Mouse (Mus musculus) gastrocnemius, adult 8-10 months (tissue): ENCODE results near the gene Rap1gap. TPM values are rescaled to one million over a fixed set of nuclear protein-coding genes. Genes with fewer than 3 reads are reported as not detected.
A peak's percentile ranks its signal among the peaks of the same experiment; 100 is the strongest.

ENCODE experiments used
- DNase-seq, 2 experiments: peaks; one replicate each; pipeline ENCODE4 v3.0.0; 2022; ENCODE audit warnings: low spot score in 2 of 2
- total RNA-seq, 4 experiments: library from RNA; stranded (reverse); gene quantifications; 2 replicates each; pipeline ENCODE4 v1.2.4; 2022

Gene Rap1gap
- total RNA-seq, 4 experiments from 2014 or later, result 6.1 to 10.2 (median 6.6) TPM

GRCm38 (mm10) chr4:137721563-137721962, 57.0 kb downstream of the Rap1gap start:
- DNase-seq, result no peak

DNA sequence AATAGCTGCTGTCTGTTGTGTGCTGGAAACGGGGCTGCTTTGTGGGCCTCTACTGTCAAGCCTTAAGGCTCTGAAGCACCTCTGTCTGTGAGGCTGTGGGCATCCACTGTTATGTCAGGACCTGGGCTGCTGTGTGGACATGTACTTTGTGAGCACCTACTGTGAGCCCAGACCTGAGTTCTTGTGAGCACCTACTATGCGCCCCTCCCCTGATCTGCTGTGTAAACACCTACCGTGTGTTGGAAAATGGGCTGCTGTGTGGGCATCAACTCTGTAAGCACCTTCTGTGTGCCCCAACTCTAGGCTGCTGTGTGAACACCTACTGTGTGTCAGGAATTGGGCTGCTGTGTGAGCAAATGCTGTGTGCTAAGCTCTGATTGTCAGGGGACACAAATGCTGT, 57.7 kb downstream of the Rap1gap start:
- DNase-seq, result no peak

DNA sequence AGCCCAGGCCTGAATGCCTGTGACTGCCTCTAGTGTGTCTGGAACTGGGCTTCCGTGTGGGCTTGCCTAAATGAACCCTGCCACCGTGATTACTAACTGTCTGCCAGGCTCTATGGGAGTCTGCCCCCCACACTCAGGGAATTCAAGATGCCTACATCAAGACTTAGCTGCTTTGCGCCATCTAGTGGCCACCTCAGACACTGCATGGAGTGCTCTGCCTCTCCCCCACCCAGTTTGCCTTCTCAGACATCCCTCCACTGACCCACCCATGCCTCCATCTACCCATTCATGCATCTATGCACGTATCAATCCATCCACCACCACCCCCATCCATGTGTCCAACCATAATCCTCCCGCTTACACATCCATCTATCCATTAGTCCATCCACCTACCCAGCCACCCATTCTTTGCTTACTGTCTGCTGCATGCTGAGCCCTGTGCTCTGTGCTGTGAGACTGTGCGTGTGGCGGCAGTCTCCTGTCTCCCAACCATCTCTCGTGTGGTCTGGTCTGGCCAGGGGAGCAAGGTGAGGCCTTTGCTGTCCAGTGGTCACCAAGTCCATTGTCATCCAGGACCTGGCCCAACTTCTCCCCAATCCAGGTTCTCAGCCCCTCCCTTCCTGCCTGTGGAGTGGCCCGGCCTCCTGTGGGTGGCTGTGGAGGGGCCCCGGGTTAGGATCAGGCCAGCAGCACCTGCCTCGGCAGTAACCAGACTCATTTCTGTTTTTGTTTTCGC, 58.3 kb downstream of the Rap1gap start:
- peak; percentile 37 to 58 for DNase-seq

GRCm38 (mm10) chr4:137723527-137723926, 59.0 kb downstream of the Rap1gap start:
- no peak for DNase-seq

- DNase-seq, result peak; percentile 46 to 62
These were observed 59.7 kb downstream of the Rap1gap start for GRCm38 (mm10) chr4:137724212-137724611.

- peak; percentile 78 to 83 for DNase-seq
These were observed 60.2 kb downstream of the Rap1gap start for GRCm38 (mm10) chr4:137724766-137725165.

DNA sequence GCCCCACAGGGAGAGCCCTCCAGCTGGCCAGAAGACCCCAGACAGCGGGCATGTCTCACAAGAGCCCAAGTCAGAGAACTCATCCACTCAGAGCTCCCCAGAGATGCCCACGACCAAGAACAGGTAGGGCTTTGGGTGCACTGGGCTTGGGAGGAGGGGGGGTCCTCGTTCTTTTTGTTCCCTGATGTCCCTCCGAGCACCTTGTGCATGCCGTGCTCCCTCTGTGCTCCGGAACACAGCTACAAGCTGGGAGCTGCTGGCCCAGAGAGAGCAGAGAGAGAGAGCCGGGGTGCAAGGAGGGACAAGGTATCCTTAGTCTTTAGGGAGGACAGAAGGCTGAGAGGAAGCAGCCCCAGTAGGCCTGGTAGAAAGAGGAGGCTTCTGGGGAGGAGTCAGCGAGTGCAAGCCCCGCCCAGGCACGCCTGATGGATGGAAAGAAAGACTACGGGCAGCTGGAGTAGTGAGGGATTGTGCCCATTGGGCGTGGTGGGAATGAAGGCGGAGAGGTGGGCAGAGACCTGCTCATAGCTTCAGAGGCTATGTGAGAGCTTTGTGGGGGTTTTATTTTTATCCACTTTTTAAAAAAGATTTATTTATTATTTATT, 61.1 kb downstream of the Rap1gap start:
- no peak for DNase-seq

GRCm38 (mm10) chr4:137726739-137727505, 62.4 kb downstream of the Rap1gap start:
- DNase-seq, result no peak

DNA sequence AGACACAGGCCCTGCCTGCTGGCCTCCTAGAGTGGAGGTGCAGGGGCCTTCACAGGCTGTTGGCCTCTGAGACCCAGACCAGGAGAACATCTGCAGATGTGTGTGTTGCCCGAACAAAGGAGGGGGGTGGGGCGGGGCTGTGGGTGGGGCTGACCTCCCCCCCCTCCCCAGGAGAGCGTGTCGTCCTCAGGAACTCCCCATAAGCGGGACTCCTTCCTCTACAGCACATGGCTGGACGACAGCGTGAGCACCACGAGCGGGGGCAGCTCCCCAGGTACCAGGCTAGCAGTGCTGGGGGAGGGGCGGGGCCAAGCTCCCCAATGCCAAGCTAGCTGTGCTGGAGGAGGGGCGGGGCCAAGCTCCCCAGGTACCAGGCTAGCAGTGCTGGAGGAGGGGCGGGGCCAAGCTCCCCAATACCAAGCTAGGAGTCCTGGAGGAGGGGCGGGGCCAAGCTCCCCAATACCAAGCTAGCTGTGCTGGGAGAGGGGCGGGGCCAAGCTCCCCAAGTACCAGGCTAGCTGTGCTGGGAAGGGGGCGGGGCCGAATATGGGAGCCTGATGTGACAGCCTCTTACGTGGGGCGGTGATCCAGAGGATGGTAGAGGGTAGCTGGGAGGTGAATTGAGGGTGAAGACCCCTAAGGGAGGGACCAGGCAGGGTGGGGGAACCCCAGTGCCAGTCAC, 63.1 kb downstream of the Rap1gap start:
- no peak for DNase-seq

DNA sequence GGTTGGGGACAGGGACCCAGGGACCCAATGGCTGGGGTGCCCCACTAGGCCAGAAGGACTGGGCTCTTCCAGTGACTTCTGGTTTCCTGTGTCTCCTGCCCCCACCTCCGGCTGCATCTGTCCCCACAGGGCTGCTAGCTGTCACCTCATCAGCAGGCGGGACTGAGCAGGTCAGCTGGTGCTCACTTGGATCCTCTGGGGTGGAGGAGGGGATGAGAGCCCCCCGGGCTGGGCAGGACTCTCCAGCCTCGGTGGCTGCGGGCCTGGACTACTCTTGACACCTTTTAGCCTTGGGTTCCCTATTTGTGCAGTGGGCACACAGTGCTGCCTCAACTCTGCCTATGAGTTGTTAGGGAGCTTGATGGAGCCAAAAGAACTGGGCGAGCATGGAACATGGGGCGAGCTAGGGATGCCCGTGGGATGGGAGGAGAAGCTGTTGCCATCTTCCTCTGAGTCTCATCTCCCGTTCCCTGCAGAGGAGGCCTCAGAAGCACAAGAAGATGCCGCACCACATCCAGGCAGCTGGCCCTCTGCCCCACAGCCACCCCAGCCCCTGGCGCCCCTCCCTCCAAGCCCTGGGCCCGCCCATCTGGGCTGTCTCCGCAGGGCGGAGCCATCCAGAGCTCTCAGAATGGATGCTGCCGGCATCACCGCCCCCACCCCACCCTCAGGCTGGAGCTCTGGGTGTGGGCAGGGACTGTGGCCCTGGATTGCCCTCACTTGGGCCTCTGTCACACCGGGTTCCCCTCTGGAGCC, 64.1 kb downstream of the Rap1gap start:
- DNase-seq, result no peak

- DNase-seq, result no peak
These were observed 64.8 kb downstream of the Rap1gap start for GRCm38 (mm10) chr4:137729155-137729855.

- peak; percentile 74 to 77 for DNase-seq
These were observed 65.6 kb downstream of the Rap1gap start for GRCm38 (mm10) chr4:137730134-137730533.

- DNase-seq, result no peak
These were observed 66.2 kb downstream of the Rap1gap start for GRCm38 (mm10) chr4:137730757-137731156.

- no peak for DNase-seq
These were observed 67.4 kb downstream of the Rap1gap start for GRCm38 (mm10) chr4:137731891-137732290.

- DNase-seq, result no peak
These were observed 67.8 kb downstream of the Rap1gap start for GRCm38 (mm10) chr4:137732361-137732760.

GRCm38 (mm10) chr4:137732962-137733361, 68.4 kb downstream of the Rap1gap start:
- no peak for DNase-seq

- no peak for DNase-seq
These were observed 68.9 kb downstream of the Rap1gap start for GRCm38 (mm10) chr4:137733459-137733858.

DNA sequence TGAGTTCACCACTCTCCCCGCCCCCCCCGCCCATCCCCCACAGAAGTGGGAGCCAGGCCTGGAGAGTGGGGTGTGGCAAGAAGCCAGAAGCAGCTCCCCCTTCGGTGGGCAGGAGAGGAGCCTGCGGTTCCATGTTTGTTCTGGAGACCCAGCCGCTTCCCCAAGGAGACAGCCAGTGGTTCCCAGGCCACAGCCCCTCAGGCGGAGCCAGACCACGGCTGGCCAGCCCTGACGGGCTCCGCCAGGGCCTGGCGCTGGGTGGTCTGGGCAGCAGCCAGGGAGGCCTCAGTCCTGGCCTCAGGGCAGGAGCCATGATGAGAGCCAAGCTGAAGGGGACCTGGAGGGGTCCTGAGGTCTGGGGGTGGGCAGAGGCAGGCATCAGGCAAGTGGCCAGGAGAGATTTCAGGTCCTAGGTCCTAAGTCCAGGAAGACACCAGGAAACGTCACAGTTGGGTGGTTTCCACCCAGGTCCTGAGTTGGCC, 71.7 kb downstream of the Rap1gap start:
- no peak for DNase-seq

DNA sequence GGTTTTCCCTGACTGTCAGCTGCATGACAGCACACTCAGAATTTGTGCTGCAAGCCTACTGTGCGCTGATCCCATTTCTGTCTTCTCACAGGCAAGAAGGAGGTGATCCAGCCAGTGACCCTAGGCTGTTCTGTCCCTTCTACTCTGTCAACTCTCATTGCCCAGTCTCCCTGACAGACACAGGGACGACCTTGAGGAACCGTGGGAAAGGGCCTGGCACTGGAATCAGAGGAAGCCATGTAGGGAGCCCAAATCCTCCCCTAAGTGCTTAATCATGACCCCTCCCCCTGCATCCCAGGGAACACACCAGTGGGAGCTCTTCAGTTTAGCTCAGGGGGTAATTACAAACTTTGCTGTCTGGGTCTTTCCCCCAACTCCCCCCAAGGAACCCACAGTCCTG, 73.2 kb downstream of the Rap1gap start:
- no peak for DNase-seq
